Mouse (Mus musculus): Measurements from ENCODE around the gene Ank2.

GRCm38 (mm10) chr3:127213534-127213933, 285.6 kb downstream of the Ank2 start:
- TF ChIP-seq CTCF (IDR thresholded peaks at IDR 0.05; ENCODE audit: low read depth, low read length) (no peak), POLR2A (IDR thresholded peaks at IDR 0.05; ENCODE audit: extremely low read depth, insufficient read depth, low read length) (no peak)

Measured in liver, adult 2 months (tissue).